Mouse (Mus musculus): ENCODE data around the gene Gpa33.

Gpa33 gene

DNA sequence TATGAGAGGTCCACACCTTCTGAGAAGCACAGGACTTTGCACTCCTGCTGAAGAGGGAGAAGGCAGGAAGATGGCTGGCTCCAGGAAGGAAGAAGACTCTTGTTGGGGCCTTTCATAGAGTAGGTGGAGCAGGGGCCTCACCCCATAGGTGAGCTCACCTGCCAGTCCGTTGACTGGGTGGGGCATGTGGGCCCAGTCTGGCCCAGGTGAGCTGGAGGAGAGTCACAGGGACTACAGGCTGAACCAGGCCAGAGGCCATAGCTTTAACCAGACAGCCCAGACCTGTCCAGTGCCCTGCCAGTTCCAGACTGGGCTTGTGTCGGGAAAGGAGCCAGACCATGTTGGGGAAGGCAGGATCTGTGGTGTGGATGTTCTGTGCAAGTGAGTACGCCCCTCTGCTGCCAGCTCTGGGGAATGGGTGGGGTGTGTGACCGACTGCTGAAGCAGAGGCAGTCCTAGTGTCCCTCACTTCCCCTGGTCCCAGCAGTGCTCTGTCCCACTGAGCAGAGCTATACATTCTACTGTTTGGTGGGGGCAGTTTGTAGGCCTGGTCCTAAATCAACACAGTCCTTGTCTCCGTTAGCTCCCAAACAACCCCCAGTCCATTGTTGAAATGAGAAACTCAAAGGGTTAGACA lies at the start of gene Gpa33:
Gene Gpa33, plus strand, starts transcription at position 15 of the 637 bp plus-strand sequence.
- DNase-seq (ENCODE audit: low read depth), result no peak

DNA sequence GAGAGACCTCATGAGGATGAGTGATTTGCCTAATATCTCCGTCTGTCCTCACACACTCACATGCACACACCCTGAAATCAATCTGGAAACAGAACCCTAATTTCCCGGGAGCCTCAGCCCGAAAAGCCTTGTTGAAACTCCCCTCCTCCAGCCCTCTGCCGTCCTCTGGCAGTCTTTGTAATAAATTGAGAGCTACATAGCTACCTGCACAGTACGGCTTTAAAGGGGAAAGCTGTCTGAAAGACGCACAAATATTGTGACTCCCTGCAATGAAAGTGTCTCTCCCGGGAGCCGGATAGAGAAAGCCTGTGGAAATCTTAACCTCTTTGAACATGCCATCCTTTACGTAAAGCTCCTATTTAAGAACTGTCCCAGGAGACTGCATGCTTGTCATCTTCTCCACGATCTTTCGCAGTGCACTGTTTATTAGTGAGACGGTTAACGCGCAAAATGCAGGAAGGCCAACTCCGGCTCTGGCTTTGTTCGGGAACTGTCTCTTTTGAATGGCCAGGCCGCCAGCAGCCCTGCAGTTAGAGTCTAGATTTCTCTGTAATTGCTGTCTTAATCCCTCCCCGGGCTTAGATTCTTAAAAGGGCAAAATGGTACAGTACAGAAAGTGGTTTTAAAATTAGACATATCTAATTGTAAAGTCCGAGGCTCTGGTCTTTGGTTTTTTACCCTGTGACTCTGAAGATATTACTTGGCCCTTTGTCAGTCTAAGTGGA lies 41.4 kb upstream of the Gpa33 start:
- DNase-seq (ENCODE audit: low read depth), result no peak

DNA sequence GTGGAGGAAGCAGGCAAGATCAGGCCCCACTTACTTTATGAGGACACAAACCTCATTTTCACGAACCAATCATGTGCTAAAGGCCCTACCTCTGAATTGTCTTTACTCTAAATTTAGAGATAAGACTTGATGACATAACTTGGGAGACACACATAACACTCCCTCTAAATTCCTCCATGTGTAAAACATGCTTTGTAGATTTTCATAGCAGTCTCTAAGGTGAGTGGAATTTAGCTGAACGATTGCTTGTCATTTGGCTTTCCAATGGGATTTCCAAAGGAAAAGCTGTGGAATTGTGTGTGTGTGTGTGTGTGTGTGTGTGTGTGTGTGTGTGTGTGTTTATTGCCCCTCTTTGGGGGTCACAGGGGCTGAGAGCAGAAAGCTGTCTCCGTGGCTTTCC lies 40.7 kb upstream of the Gpa33 start:
- DNase-seq (ENCODE audit: low read depth), result no peak

GRCm38 (mm10) chr1:166089739-166090138 lies 40.3 kb upstream of the Gpa33 start:
- no peak for DNase-seq (ENCODE audit: low read depth)

DNA sequence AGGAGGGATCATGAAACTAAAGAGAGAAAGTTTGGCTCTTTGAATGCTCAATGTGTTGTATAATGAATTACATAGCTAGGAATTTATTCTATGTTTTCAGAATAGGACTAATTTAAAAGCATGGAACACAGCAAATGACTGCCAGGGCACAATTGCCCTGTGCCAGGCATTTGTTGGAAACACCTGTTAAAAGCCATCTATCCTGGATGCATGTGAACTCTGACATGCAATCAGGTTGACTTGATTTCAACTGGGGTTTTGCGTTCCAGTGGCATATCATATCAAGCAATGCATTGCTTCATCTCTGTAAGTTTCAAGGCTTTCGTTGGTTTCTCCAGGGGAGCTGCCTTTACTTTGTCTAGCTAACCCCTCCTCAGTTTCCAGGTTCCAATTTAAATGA lies 39.7 kb upstream of the Gpa33 start:
- no peak for DNase-seq (ENCODE audit: low read depth)

GRCm38 (mm10) chr1:166094462-166094861 lies 35.6 kb upstream of the Gpa33 start:
- DNase-seq (ENCODE audit: low read depth), result no peak

GRCm38 (mm10) chr1:166098120-166098519 lies 31.9 kb upstream of the Gpa33 start:
- no peak for DNase-seq (ENCODE audit: low read depth)

GRCm38 (mm10) chr1:166102920-166103608 lies 27.0 kb upstream of the Gpa33 start:
- DNase-seq (ENCODE audit: low read depth), result peak; percentile 79

GRCm38 (mm10) chr1:166104858-166105257 lies 25.2 kb upstream of the Gpa33 start:
- no peak for DNase-seq (ENCODE audit: low read depth)

DNA sequence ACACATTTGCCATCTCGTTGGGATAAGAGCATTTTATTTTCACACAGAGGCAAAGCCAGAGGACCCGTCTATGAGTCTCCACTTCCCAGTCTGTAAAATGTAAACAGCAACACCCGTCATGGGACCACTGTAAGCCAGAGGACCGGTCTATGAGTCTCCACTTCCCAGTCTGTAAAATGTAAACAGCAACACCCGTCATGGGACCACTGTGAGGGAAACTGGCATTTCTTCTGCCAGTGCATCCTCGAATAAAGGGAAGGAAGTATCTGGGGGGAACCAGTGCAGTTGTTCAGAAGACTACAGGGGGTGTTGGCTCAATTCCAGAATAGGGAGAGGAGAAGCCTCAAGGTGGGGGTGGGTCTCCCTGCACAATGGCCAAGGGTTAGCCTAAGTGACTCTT lies 24.6 kb upstream of the Gpa33 start:
- DNase-seq (ENCODE audit: low read depth), result no peak

DNA sequence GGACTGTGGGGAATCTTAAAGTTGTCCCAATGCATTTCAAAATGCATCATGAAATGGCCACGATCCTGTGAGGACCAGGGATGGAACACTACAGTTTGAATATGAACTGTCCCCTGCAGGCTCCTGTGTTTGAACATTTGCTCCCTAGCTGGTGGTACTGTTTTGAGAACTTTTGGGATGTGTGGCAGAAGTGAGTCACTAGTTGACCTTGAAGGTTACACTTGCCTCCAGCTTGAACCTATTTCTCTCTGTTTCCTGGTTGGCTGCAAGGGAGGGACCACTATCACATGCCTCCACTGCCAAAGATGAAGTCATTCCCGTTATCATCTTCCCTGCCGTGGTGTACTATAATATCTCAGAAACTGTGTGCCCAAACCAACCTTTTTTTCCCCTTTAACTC lies 15.1 kb upstream of the Gpa33 start:
- DNase-seq (ENCODE audit: low read depth), result no peak

DNA sequence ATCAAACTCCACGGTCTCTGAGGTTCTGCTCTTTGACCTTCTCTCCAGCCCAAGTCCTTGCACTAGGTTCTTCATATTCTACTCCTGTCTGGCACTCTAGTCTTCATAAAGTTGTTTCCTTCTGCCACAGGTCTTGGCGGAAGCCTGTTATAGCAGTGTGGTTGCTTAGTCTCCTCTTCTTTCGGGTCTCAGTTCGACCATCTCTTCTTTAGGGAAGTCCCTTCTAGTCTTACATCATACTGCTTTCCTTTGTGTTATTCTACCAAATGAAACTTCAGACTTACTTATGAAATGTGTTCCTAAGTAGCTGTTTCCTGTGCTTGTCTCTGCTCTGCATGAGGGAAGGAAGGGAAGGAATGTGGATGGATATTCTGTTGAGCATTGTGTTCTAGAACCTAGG lies 14.3 kb upstream of the Gpa33 start:
- DNase-seq (ENCODE audit: low read depth), result no peak

GRCm38 (mm10) chr1:166117866-166118639 lies 12.0 kb upstream of the Gpa33 start:
- DNase-seq (ENCODE audit: low read depth), result no peak

DNA sequence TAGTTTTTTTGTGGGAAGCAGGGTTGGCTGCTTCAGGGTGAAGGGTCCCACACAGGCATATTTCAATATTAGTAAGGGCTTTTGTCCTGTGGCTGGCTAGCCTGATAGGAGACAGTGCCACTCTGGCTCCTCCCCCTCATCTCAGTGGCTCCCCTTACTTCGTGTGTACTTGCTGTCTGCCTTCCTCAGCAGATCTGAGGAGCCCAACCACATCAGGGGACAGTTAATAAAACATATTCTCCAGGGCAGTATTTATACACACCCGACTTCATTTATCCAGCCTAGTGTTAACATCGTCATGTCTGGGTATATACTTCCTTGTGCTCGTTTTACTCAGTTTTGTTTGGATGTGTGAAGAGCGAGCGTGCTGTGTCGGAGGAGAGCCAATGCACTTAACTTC lies 7.9 kb upstream of the Gpa33 start:
- no peak for DNase-seq (ENCODE audit: low read depth)

DNA sequence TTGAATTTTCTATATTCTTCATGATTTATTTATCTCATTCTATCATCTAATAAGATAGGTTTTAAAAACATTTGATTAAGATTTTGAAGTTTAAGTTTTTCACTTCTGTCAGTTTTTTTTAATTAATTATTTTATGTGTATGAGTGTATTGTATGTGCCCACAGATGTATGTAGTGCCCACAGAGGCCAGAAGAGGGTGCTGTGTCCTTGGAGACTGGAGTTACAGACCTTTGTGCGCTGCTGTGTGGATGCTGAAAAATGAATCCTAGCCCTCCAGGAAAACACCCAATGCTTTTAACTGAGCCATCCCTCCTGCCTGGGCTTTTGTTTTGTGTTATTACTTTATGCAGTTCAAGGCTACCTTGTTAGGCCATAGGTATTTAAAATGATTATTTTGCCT lies 7.0 kb upstream of the Gpa33 start:
- DNase-seq (ENCODE audit: low read depth), result no peak

DNA sequence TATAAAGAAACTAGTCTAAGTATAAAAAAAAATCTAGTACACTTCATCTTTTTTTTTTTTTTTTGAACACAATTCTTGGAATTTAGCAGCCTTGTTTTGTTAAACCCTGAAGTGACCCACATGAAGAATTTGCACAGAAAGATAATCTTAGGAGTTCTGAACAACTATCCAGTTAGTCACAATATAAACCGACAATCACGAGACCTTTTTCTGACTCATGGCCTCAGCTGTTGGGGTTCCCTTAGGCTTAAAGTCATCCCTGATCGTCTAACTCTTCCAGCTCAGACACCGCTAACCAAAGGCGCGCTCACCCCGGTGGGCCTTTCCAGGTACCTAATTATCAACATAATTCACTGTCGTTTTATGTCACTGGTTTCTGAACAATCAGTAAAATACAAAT lies 6.3 kb upstream of the Gpa33 start:
- no peak for DNase-seq (ENCODE audit: low read depth)

GRCm38 (mm10) chr1:166124932-166125593 lies 5.0 kb upstream of the Gpa33 start:
- no peak for DNase-seq (ENCODE audit: low read depth)

GRCm38 (mm10) chr1:166126290-166126689 lies 3.7 kb upstream of the Gpa33 start:
- DNase-seq (ENCODE audit: low read depth), result no peak

DNA sequence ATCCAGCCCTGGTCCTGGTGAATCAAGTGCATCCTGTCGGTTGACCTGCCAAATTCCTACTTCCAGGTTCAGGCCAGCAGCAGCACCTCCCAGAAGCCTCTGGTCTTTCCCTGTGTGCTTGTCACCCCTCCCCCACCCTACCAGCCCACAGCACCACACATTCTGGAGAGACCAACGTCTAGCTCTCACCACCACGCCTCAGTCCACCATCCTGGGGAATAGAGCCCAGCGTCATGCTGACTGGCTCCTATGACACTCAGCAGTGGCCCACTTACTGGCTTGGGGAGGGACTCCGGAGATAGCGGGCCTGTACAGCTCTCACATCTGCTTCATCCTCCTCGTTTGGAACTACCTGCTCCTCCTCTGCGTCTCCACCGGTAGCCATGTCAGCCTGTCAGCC lies 3.2 kb upstream of the Gpa33 start:
- no peak for DNase-seq (ENCODE audit: low read depth)

DNA sequence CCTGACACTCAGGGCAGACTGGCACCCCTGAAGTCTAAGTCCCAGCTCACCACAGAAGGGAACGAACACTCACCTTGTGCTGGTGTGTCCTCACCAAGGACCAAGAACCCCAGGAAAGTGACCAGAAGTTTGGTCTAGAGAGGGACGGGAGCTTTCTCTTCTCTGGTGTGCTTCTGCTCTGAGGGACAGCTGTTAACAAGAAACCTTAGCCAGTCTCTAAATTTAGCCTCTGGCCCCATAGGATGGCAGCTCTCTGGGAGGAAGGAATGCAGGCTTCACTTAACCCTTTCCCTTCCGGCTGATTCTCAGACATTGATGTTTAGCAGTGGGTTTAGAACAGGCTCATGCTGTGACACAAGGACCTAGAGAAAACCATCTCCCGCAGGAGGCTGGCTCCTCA lies 2.3 kb upstream of the Gpa33 start, which contains the start of gene Dusp27:
Gene Dusp27, minus strand, starts transcription at position 204 of the 400 bp plus-strand sequence.
- no peak for DNase-seq (ENCODE audit: low read depth)

- DNase-seq (ENCODE audit: low read depth), result no peak
These were observed 1.5 kb upstream of the Gpa33 start for GRCm38 (mm10) chr1:166128551-166128950.

DNA sequence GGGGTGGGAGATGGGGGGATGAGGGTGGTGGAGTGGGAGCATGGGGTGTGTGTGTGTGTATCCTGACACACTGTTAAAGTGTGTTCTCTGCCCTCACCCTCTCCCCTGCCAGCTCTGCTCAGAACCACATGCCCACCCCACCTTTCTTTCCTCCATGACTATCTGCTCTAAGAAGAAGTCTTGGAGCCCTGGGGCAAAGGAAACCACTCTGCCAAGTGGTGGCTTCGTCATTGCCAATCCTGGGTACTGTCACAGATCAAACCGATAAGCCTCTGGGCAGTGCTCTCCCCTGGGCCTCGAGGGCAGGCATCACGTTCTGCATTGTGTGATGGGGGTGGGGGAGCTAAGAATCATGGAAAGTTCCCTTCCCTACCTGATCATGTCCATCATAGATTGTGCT lies 2.3 kb downstream of the Gpa33 start:
- DNase-seq (ENCODE audit: low read depth), result no peak
